Mouse (Mus musculus): ENCODE measurements around the gene BC016579.

Gene BC016579

DNA sequence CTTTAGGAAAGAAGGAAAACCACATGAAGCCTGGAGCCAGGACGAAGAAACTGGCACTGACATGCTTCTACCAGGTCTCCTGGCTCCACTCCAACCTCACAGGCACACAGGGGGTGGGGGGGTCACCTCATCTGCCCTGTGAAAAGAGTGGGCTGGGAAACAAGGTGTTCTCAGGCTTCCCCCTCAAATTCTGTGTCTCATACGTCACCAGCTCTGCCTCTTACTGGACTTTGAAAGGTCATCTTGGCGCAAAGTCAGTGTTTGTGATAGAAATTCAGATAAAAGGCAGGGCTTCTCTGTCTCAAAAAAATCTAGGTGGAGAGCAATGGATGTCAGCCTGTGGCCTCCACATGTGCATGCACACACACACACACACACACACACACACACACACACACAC is 12.6 kb downstream of the BC016579 start:
- no peak for DNase-seq

GRCm38 (mm10) chr16:45640070-45640762 is 13.7 kb downstream of the BC016579 start:
- no peak for DNase-seq

- no peak for DNase-seq
Measured at GRCm38 (mm10) chr16:45635826-45636225, 18.0 kb downstream of the BC016579 start.

DNA sequence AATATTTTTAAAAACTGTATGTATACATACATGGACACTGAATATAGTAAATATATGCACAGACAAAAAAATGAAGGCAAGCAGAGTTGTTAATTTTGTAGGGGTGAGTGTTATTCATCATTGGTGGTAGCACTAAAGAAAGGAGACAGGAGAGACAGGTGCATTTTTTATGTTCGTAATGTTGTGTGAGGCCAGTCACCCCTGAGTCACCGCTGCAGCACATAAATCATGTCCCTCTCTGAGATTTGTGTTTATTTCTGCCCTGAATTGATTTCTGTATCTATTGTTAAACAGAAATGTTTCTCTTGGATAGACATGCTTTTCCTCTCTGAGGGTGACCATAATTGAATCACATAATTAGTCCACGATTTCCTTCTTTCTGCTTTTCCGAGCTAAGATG is 21.4 kb downstream of the BC016579 start:
- no peak for DNase-seq

DNA sequence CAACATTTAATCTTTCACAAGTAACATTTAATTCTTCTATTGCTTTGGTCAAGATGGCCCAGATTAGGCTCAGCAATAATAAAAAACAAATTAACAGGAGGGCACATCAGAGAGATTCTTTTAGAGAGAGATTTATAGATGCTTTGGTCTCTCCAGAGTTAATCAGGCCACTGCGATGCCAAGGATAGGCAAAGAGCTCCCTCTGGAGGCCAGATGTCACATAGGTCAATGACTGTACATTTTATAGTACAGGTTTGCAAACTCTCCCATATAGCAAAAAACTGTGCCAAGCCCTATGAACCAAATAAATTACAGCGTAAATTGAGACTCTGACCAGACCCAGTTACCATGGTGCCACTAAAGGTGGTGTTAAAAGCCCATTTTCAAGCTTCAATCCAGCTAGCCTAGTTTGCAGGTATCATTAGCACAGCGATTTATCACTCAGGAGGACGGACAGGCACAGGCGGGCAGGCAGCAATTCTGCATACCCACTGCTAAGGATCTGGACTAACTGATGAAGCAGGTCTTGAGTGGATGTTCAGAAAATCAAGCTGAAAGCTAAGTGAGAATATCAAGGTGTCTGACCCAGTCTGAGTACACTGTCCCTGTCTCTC is 23.4 kb downstream of the BC016579 start:
- peak; percentile 58 to 83 for DNase-seq

DNA sequence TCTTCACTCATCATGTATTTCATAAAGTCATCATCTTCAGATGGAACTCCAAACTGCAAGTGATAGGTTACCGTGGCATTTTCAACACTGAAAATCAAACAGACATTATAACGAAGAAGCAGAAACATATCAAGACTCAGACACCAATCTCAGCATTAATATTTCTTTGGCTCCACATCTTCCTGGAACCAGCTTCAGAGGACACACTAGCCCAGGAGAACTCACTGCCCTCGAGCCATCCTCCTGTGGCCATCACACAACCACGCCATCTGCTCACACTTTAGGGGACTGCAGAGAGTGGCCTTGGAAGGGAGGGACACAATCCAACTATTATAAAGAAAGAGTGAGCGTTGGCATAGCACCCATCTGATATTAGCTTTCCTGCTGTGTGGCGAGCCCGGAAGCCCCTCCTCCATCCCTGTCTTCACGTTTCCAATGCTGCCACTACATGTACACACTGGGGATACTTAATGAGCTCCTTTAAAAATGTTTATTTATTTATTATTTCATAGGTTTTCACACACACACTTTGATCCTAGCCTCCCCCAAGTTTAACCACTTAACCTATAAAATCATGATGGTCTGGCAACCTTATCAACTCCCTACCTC is 24.3 kb downstream of the BC016579 start:
- no peak for DNase-seq

DNA sequence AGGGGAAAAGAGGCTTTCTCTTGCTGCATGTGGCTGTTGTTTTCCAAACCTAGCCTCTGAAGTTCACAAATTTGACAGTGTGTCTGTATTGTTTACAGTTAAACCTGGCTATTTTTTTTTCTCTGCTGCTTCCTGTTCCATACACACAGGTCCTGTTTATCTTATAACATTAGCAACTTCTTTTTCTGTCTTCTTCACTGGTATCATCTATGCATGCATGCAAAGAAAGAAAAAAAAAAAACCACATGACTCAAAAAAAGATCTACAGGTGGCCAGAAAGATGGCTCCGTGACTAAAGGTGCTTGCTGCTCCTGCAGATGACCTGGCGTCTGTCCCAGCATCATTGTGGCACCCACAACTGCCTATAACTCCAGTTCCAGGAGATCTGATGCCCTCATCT is 28.5 kb downstream of the BC016579 start:
- no peak for DNase-seq

DNA sequence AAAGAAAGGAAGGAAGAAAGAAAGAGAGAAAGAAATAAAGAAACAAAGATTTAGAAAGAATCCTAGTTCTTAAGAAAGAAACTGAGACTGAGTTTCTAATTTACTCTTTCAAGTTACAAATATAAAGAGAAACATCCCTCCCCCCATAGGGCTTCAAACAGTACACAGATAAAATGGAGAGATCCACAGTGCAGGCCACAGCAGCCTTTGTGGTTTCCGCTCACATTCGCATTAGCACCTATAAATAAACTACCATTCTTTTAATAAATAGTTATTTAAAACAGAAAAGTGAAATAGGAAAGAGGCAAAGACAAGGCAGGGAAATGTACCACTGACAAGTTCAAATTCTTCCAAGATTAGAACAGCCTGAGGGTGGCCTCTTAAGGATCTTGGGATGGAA is 29.1 kb downstream of the BC016579 start:
- no peak for DNase-seq

- DNase-seq, result no peak
Measured at GRCm38 (mm10) chr16:45623230-45623629, 30.6 kb downstream of the BC016579 start.

- DNase-seq, result no peak
Measured at GRCm38 (mm10) chr16:45619751-45620375, 34.0 kb downstream of the BC016579 start.

GRCm38 (mm10) chr16:45615944-45616343 is 37.9 kb downstream of the BC016579 start:
- no peak for DNase-seq

DNA sequence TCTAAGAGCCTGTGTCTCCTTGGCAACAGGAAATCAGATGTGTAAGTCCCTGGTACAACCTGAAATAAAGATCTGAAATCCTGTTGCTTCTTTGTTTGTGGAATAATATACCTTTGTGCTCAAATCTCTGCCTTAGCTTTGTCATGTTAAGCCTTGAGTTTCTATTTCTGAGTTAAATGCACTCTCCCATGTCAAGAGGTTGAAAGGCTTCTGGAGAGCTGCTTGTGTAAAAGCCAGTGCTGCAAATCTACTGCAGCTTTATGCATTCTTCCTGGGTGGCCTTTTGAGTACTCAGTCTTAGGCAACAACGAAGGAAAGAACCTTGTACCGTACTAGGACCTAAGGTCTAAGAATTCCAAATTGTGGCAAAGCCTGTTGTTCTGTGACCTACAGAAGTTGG is 40.6 kb downstream of the BC016579 start:
- DNase-seq, result no peak

DNA sequence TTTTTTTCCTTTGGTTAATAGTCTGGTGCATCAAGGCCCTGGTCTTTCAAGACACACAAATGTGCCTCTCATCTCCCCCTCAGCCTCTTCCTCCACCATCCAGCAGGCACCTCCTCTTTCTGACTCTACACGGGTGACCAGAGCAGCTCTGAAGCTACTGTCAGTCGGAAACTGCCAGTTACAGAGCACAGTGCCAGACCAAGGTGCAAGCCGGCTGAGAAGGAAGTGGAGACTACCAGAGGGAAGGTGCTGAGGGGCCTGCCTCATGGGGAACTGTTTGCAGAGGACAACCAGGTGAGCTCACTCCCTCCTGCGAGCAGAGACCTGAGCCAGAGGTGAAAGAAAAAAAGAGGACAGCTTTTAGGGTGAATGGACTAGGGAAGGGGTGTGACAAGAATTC is 43.6 kb downstream of the BC016579 start, which contains the start of gene Gcsam:
Gene Gcsam, plus strand, starts transcription at position 114 of the 400 bp plus-strand sequence.
- DNase-seq, result no peak

DNA sequence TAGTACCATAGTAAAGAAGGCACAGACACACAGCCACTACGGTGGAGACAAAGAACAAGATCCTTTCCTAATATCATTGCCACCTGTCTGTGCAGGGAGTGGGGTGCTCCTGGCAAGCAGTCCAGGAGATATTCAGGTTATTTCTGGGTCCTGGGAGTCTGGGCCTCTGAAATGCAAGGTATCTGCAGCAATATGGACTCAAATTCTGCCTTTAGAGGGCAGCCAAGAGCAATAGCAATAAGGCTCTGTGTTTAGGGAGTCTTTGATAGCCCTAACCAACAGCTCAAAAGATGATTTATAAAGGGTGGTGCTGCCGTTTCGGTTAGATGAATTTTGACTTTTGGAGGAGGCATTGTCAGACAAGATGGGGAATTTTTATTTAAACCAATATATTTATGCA is 44.6 kb downstream of the BC016579 start:
- DNase-seq, result peak; percentile 39 to 58

DNA sequence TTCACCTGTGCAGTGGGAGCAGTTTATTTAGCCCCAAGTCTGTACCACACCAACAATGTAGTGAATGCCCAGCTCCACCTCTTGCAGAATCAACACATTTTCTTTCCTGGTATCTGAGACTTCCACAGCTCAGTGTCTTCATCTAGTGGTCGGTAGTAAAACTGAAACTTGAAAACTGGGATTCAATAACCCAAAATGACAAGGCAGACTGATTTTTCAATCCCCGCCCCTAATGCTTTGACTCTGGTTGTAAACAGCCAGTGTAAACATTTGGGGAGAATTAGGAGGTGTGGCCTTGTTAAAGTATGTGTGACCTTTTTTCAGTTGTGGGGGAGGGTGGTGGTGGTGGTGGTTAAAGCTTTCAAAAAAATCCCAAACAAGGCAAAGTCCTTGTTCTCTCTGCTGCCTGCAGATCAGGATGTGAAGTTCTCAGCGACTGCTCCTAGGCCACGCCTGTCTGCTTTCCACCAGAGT is 45.4 kb downstream of the BC016579 start:
- peak; percentile 29 to 68 for DNase-seq

GRCm38 (mm10) chr16:45595494-45595893 is 58.4 kb downstream of the BC016579 start:
- DNase-seq, result no peak

- DNase-seq, result no peak
Measured at GRCm38 (mm10) chr16:45593656-45594055, 60.2 kb downstream of the BC016579 start.

DNA sequence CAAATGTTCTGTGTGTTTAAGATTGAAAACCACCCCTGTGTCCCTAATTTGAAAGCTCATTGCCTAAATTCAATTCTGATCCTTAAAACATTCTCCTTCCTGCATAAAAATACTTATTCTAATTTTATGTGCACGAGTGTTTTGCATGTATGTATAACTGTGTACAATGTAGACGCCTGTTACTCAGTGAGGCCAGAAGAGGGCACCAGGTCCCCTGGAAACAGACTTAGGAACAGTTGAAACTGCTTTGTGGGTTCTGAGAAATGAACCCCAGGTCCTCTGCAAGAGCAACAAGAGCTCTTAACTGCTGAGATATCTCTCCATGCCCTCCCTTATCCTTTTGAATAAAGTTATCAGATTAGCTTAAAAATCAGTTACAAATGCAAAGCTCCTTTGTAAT is 71.4 kb downstream of the BC016579 start:
- peak; percentile 13 to 58 for DNase-seq

DNA sequence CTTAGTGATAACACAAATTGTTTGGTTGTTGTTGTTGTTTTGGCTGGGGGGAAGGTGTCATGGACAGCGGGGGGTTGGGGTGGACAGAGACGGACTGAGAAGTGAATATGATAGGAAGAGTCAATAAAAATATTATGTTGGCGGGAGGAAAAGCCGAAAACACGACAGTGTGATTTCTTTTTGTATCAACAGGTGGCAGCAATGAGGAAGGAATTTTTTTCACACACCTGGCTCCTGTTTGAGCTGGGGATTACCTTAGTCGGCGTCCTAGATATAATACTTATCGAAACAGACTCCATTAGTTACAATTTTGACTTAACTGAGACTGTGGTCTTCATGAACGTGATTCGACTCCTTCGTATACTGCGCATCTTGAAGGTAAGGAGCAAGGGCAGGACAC is 74.0 kb downstream of the BC016579 start:
- DNase-seq, result peak in 1 of 2 experiments; percentile 5
